Mouse (Mus musculus): ENCODE results near the gene Fads6. TPM values are rescaled to one million over a fixed set of nuclear protein-coding genes. Genes with fewer than 3 reads are reported as not detected.

The Fads6 gene
- polyA plus RNA-seq, 1 experiment from 2014 or later: 0.72 TPM

- Histone ChIP-seq H3K27ac (replicated peaks; ENCODE audit: low read depth, low read length) (no peak overlapping the region), H3K4me2 (ENCODE audit: low read length) (no peak overlapping the region), H3K9ac (replicated peaks; ENCODE audit: low read length) (no peak overlapping the region), H3K36me3 (ENCODE audit: control insufficient read depth, insufficient read depth, low read length) (peaks cover 5% of the 10 kb centered on the region), H3K4me3 (replicated peaks; ENCODE audit: low read depth, low read length) (no peak overlapping the region), H3K4me1 (ENCODE audit: control insufficient read depth, insufficient read depth, low read length) (peaks cover 21% of the 10 kb centered on the region), H3K27me3 (ENCODE audit: control insufficient read depth, insufficient read depth, low read length) (peaks cover 69% of the 10 kb centered on the region), H3K9me3 (ENCODE audit: control insufficient read depth, low read length) (no peaks in the 10 kb centered on the region)
- ATAC-seq (ENCODE audit: low FRiP score, low TSS enrichment): no peak
- WGBS: 79% methylated on average over 11 of the region's 11 CpGs
- DNase-seq: no peak
Observed at GRCm38 (mm10) chr11:115262954-115263353, 34.5 kb downstream of the Fads6 start.

GRCm38 (mm10) chr11:115259134-115259533, 38.3 kb downstream of the Fads6 start:
- Histone ChIP-seq H3K9ac (replicated peaks; ENCODE audit: low read length) (no peak overlapping the region), H3K4me2 (ENCODE audit: low read length) (no peak overlapping the region), H3K27ac (replicated peaks; ENCODE audit: low read depth, low read length) (no peak overlapping the region), H3K36me3 (ENCODE audit: control insufficient read depth, insufficient read depth, low read length) (no peaks in the 10 kb centered on the region), H3K4me3 (replicated peaks; ENCODE audit: low read depth, low read length) (no peak overlapping the region), H3K27me3 (ENCODE audit: control insufficient read depth, insufficient read depth, low read length) (peaks cover 48% of the 10 kb centered on the region), H3K9me3 (ENCODE audit: control insufficient read depth, low read length) (no peaks in the 10 kb centered on the region), H3K4me1 (ENCODE audit: control insufficient read depth, insufficient read depth, low read length) (0 out of 2 replicates have a peak, but pooled peaks cover 3% of the 10 kb centered on the region)
- DNase-seq (no peak), ATAC-seq (ENCODE audit: low FRiP score, low TSS enrichment) (no peak)
- 88% methylated on average over 4 of the region's 4 CpGs for WGBS

- Histone ChIP-seq H3K4me3 (replicated peaks; ENCODE audit: low read depth, low read length) (peak overlapping the region; percentile 19; the same call in 1 of the 2 replicates), H3K4me1 (ENCODE audit: control insufficient read depth, insufficient read depth, low read length) (0 out of 2 replicates have a peak, but pooled peaks cover 3% of the 10 kb centered on the region), H3K27me3 (ENCODE audit: control insufficient read depth, insufficient read depth, low read length) (peaks cover 44% of the 10 kb centered on the region), H3K4me2 (ENCODE audit: low read length) (peak overlapping the region; percentile 40), H3K36me3 (ENCODE audit: control insufficient read depth, insufficient read depth, low read length) (no peaks in the 10 kb centered on the region), H3K9ac (replicated peaks; ENCODE audit: low read length) (no peak overlapping the region), H3K9me3 (ENCODE audit: control insufficient read depth, low read length) (no peaks in the 10 kb centered on the region), H3K27ac (replicated peaks; ENCODE audit: low read depth, low read length) (no peak overlapping the region)
- peak; percentile 42 for DNase-seq
- WGBS: 17% methylated on average over 57 of the region's 59 CpGs
- ATAC-seq (ENCODE audit: low FRiP score, low TSS enrichment): no peak
Observed at GRCm38 (mm10) chr11:115257775-115258510, 39.5 kb downstream of the Fads6 start.

- H3K9me3 ChIP-seq (ENCODE audit: control insufficient read depth, low read length): no peaks in the 10 kb centered on the region
- DNase-seq (no peak), ATAC-seq (ENCODE audit: low FRiP score, low TSS enrichment) (no peak)
- H3K9ac ChIP-seq (replicated peaks; ENCODE audit: low read length): no peak overlapping the region
- H3K27ac ChIP-seq (replicated peaks; ENCODE audit: low read depth, low read length): no peak overlapping the region
- H3K27me3 ChIP-seq (ENCODE audit: control insufficient read depth, insufficient read depth, low read length): peaks cover 38% of the 10 kb centered on the region
- H3K4me1 ChIP-seq (ENCODE audit: control insufficient read depth, insufficient read depth, low read length): peaks cover 17% of the 10 kb centered on the region; the same call in 1 of the 2 replicates
- no peaks in the 10 kb centered on the region for H3K36me3 ChIP-seq (ENCODE audit: control insufficient read depth, insufficient read depth, low read length)
- H3K4me3 ChIP-seq (replicated peaks; ENCODE audit: low read depth, low read length): no peak overlapping the region
- 45% methylated on average over 3 of the region's 3 CpGs for WGBS
- no peak overlapping the region for H3K4me2 ChIP-seq (ENCODE audit: low read length)
Observed at GRCm38 (mm10) chr11:115251258-115251657, 46.2 kb downstream of the Fads6 start.

- Histone ChIP-seq H3K4me2 (ENCODE audit: low read length) (peak overlapping the region; percentile 90), H3K9ac (replicated peaks; ENCODE audit: low read length) (peak overlapping the region; percentile 54), H3K36me3 (ENCODE audit: control insufficient read depth, insufficient read depth, low read length) (no peaks in the 10 kb centered on the region), H3K27me3 (ENCODE audit: control insufficient read depth, insufficient read depth, low read length) (peaks cover 33% of the 10 kb centered on the region), H3K27ac (replicated peaks; ENCODE audit: low read depth, low read length) (no peak overlapping the region), H3K4me3 (replicated peaks; ENCODE audit: low read depth, low read length) (peak overlapping the region; percentile 44), H3K4me1 (ENCODE audit: control insufficient read depth, insufficient read depth, low read length) (peaks cover 17% of the 10 kb centered on the region; the same call in 1 of the 2 replicates), H3K9me3 (ENCODE audit: control insufficient read depth, low read length) (no peaks in the 10 kb centered on the region)
- WGBS: under 1% methylated on average over 36 of the region's 36 CpGs
- no peak for DNase-seq
- ATAC-seq (ENCODE audit: low FRiP score, low TSS enrichment): no peak
Observed at GRCm38 (mm10) chr11:115250405-115251090, 46.9 kb downstream of the Fads6 start.

GRCm38 (mm10) chr11:115249721-115250404, 47.6 kb downstream of the Fads6 start:
- Histone ChIP-seq H3K4me1 (ENCODE audit: control insufficient read depth, insufficient read depth, low read length) (peaks cover 17% of the 10 kb centered on the region; the same call in 1 of the 2 replicates), H3K4me2 (ENCODE audit: low read length) (peak overlapping the region; percentile 90), H3K27me3 (ENCODE audit: control insufficient read depth, insufficient read depth, low read length) (peaks cover 33% of the 10 kb centered on the region), H3K4me3 (replicated peaks; ENCODE audit: low read depth, low read length) (peak overlapping the region; percentile 44), H3K27ac (replicated peaks; ENCODE audit: low read depth, low read length) (no peak overlapping the region), H3K36me3 (ENCODE audit: control insufficient read depth, insufficient read depth, low read length) (peaks cover 4% of the 10 kb centered on the region; the same call in 1 of the 2 replicates), H3K9ac (replicated peaks; ENCODE audit: low read length) (peak overlapping the region; percentile 54), H3K9me3 (ENCODE audit: control insufficient read depth, low read length) (no peaks in the 10 kb centered on the region)
- WGBS: 2% methylated on average over 62 of the region's 63 CpGs
- DNase-seq: peak; percentile 69
- ATAC-seq (ENCODE audit: low FRiP score, low TSS enrichment): no peak; the same call in 1 of the 2 replicates

GRCm38 (mm10) chr11:115247945-115248344, 49.5 kb downstream of the Fads6 start:
- WGBS: 78% methylated on average over 6 of the region's 6 CpGs
- ATAC-seq (ENCODE audit: low FRiP score, low TSS enrichment): no peak
- no peak for DNase-seq
- Histone ChIP-seq H3K27ac (replicated peaks; ENCODE audit: low read depth, low read length) (no peak overlapping the region), H3K4me3 (replicated peaks; ENCODE audit: low read depth, low read length) (no peak overlapping the region), H3K36me3 (ENCODE audit: control insufficient read depth, insufficient read depth, low read length) (peaks cover 20% of the 10 kb centered on the region), H3K9me3 (ENCODE audit: control insufficient read depth, low read length) (no peaks in the 10 kb centered on the region), H3K27me3 (ENCODE audit: control insufficient read depth, insufficient read depth, low read length) (peaks cover 33% of the 10 kb centered on the region), H3K4me2 (ENCODE audit: low read length) (no peak overlapping the region), H3K9ac (replicated peaks; ENCODE audit: low read length) (no peak overlapping the region), H3K4me1 (ENCODE audit: control insufficient read depth, insufficient read depth, low read length) (peaks cover 17% of the 10 kb centered on the region; the same call in 1 of the 2 replicates)

- WGBS: 20% methylated on average over 3 of the region's 3 CpGs
- Histone ChIP-seq H3K27me3 (ENCODE audit: control insufficient read depth, insufficient read depth, low read length) (peaks cover 33% of the 10 kb centered on the region), H3K4me2 (ENCODE audit: low read length) (no peak overlapping the region), H3K4me3 (replicated peaks; ENCODE audit: low read depth, low read length) (no peak overlapping the region), H3K27ac (replicated peaks; ENCODE audit: low read depth, low read length) (no peak overlapping the region), H3K9ac (replicated peaks; ENCODE audit: low read length) (no peak overlapping the region), H3K9me3 (ENCODE audit: control insufficient read depth, low read length) (no peaks in the 10 kb centered on the region), H3K36me3 (ENCODE audit: control insufficient read depth, insufficient read depth, low read length) (peaks cover 20% of the 10 kb centered on the region), H3K4me1 (ENCODE audit: control insufficient read depth, insufficient read depth, low read length) (peaks cover 17% of the 10 kb centered on the region; the same call in 1 of the 2 replicates)
- DNase-seq: no peak
- ATAC-seq (ENCODE audit: low FRiP score, low TSS enrichment): no peak
Observed at GRCm38 (mm10) chr11:115247240-115247639, 50.2 kb downstream of the Fads6 start.
